Mouse (Mus musculus) retina, postnatal 7 days (tissue): ENCODE measurements at regions not wholly inside any gene's neighbourhood (a gene's known extent, or its start where the extent isn't known, plus 50 kb on each side); places are given as distances from the start of the nearest gene placed in this dataset.
A peak's percentile ranks its signal among the peaks of the same experiment; 100 is the strongest.

Experiments
- DNase-seq: peaks from one replicate; pipeline ENCODE4 v3.0.0-alpha.2; 2012; ENCODE audit warnings: low read depth, low spot score

- DNase-seq: no peak
These were observed 535.4 kb upstream of the Fam84a start for GRCm38 (mm10) chr12:14687263-14687662.

GRCm38 (mm10) chr12:14676230-14676629 is 524.4 kb upstream of the Fam84a start:
- no peak for DNase-seq

- DNase-seq: peak; percentile 1
These were observed 514.1 kb upstream of the Fam84a start for GRCm38 (mm10) chr12:14665909-14666308.
